Mouse (Mus musculus): ENCODE results near the gene Ddias. TPM values are rescaled to one million over a fixed set of nuclear protein-coding genes. Genes with fewer than 3 reads are reported as not detected.

The Ddias gene
- total RNA-seq, 1 experiment, result 37.8 TPM

GRCm38 (mm10) chr7:92820941-92821465 is 53.0 kb downstream of the Ddias start:
- TF ChIP-seq CHD2 (IDR thresholded peaks at IDR 0.05; ENCODE audit: low read depth, low read length) (no peak), MAFK (IDR thresholded peaks at IDR 0.05; ENCODE audit: insufficient read depth, low read depth, low read length) (no peak), ZNF384 (IDR thresholded peaks at IDR 0.05; ENCODE audit: low read depth, low read length) (no peak), HCFC1 (IDR thresholded peaks at IDR 0.05; ENCODE audit: borderline replicate concordance, insufficient read depth, low read length) (no peak), ZC3H11A (IDR thresholded peaks at IDR 0.05; ENCODE audit: borderline replicate concordance, low read depth, low read length) (no peak)
- Histone ChIP-seq H3K9ac (ENCODE audit: insufficient read depth, low read depth, low read length, poor library complexity, severe bottlenecking) (no peak overlapping the region), H3K4me3 (ENCODE audit: insufficient read depth in 1 of 2, low read depth in 1 of 2, low read length in 2 of 2, poor library complexity in 1 of 2, severe bottlenecking in 1 of 2) (no peak overlapping the region), H3K36me3 (ENCODE audit: control insufficient read depth, insufficient read depth, low read length, poor library complexity, severe bottlenecking) (no peaks in the 10 kb centered on the region), H3K9me3 (ENCODE audit: control insufficient read depth, insufficient read depth, low read depth, low read length) (no peaks in the 10 kb centered on the region), H3K4me1 (ENCODE audit: control insufficient read depth in 2 of 2, insufficient read depth in 2 of 2, low read length in 2 of 2, poor library complexity in 1 of 2) (no peaks in the 10 kb centered on the region), H3K27ac (ENCODE audit: insufficient read depth, low read depth, low read length, poor library complexity, severe bottlenecking) (no peak overlapping the region)
- in situ Hi-C loops (cut with MboI; ENCODE audit: low sequenced_read_pairs in 2 of 2, unreplicated experiment in 2 of 2), result no loop called here
- DNase-seq (ENCODE audit: low read depth, low spot score), result no peak

GRCm38 (mm10) chr7:92820410-92820809 is 53.6 kb downstream of the Ddias start:
- no peaks in the 10 kb centered on the region for H3K4me1 ChIP-seq (ENCODE audit: control insufficient read depth in 2 of 2, insufficient read depth in 2 of 2, low read length in 2 of 2, poor library complexity in 1 of 2)
- H3K9ac ChIP-seq (ENCODE audit: insufficient read depth, low read depth, low read length, poor library complexity, severe bottlenecking), result no peak overlapping the region
- H3K36me3 ChIP-seq (ENCODE audit: control insufficient read depth, insufficient read depth, low read length, poor library complexity, severe bottlenecking), result no peaks in the 10 kb centered on the region
- no peak for TF ChIP-seq ZC3H11A (IDR thresholded peaks at IDR 0.05; ENCODE audit: borderline replicate concordance, low read depth, low read length)
- TF ChIP-seq MAFK (IDR thresholded peaks at IDR 0.05; ENCODE audit: insufficient read depth, low read depth, low read length), result no peak
- TF ChIP-seq HCFC1 (IDR thresholded peaks at IDR 0.05; ENCODE audit: borderline replicate concordance, insufficient read depth, low read length), result no peak
- no peak for TF ChIP-seq CHD2 (IDR thresholded peaks at IDR 0.05; ENCODE audit: low read depth, low read length)
- TF ChIP-seq ZNF384 (IDR thresholded peaks at IDR 0.05; ENCODE audit: low read depth, low read length), result no peak
- in situ Hi-C loops (cut with MboI; ENCODE audit: low sequenced_read_pairs in 2 of 2, unreplicated experiment in 2 of 2), result no loop called here
- no peak overlapping the region for H3K4me3 ChIP-seq (ENCODE audit: insufficient read depth in 1 of 2, low read depth in 1 of 2, low read length in 2 of 2, poor library complexity in 1 of 2, severe bottlenecking in 1 of 2)
- no peaks in the 10 kb centered on the region for H3K9me3 ChIP-seq (ENCODE audit: control insufficient read depth, insufficient read depth, low read depth, low read length)
- no peak overlapping the region for H3K27ac ChIP-seq (ENCODE audit: insufficient read depth, low read depth, low read length, poor library complexity, severe bottlenecking)
- DNase-seq (ENCODE audit: low read depth, low spot score), result no peak

DNA sequence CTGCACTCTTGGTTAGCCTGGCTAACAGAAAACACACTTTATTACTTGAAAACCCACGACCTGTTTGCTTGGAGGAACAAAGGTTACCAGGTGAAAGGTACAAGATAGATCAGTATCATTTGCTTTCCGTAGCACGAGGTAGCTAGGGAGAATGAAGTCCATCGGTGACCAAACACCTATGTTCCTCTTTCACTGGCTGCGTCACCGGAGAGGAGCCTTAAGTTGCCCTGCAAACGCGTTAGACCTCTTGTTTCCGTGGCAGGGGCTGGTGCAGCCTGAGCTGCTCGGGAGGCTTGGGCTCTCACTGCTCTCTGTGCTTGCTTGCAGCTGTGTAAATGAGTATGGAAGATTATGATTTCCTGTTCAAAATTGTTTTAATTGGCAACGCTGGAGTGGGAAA is 54.4 kb downstream of the Ddias start:
- TF ChIP-seq MAFK (IDR thresholded peaks at IDR 0.05; ENCODE audit: insufficient read depth, low read depth, low read length) (no peak), CHD2 (IDR thresholded peaks at IDR 0.05; ENCODE audit: low read depth, low read length) (no peak), ZNF384 (IDR thresholded peaks at IDR 0.05; ENCODE audit: low read depth, low read length) (no peak)
- no peak overlapping the region for H3K27ac ChIP-seq (ENCODE audit: insufficient read depth, low read depth, low read length, poor library complexity, severe bottlenecking)
- no peaks in the 10 kb centered on the region for H3K4me1 ChIP-seq (ENCODE audit: control insufficient read depth in 2 of 2, insufficient read depth in 2 of 2, low read length in 2 of 2, poor library complexity in 1 of 2)
- in situ Hi-C loops (cut with MboI; ENCODE audit: low sequenced_read_pairs in 2 of 2, unreplicated experiment in 2 of 2), result no loop called here
- H3K9me3 ChIP-seq (ENCODE audit: control insufficient read depth, insufficient read depth, low read depth, low read length), result no peaks in the 10 kb centered on the region
- no peak overlapping the region for H3K9ac ChIP-seq (ENCODE audit: insufficient read depth, low read depth, low read length, poor library complexity, severe bottlenecking)
- DNase-seq (ENCODE audit: low read depth, low spot score), result no peak
- H3K36me3 ChIP-seq (ENCODE audit: control insufficient read depth, insufficient read depth, low read length, poor library complexity, severe bottlenecking), result no peaks in the 10 kb centered on the region
- H3K4me3 ChIP-seq (ENCODE audit: insufficient read depth in 1 of 2, low read depth in 1 of 2, low read length in 2 of 2, poor library complexity in 1 of 2, severe bottlenecking in 1 of 2), result no peak overlapping the region

GRCm38 (mm10) chr7:92817886-92818285 is 56.2 kb downstream of the Ddias start:
- Histone ChIP-seq H3K9ac (ENCODE audit: insufficient read depth, low read depth, low read length, poor library complexity, severe bottlenecking) (no peak overlapping the region), H3K4me3 (ENCODE audit: insufficient read depth in 1 of 2, low read depth in 1 of 2, low read length in 2 of 2, poor library complexity in 1 of 2, severe bottlenecking in 1 of 2) (no peak overlapping the region), H3K36me3 (ENCODE audit: control insufficient read depth, insufficient read depth, low read length, poor library complexity, severe bottlenecking) (no peaks in the 10 kb centered on the region), H3K4me1 (ENCODE audit: control insufficient read depth in 2 of 2, insufficient read depth in 2 of 2, low read length in 2 of 2, poor library complexity in 1 of 2) (no peaks in the 10 kb centered on the region), H3K9me3 (ENCODE audit: control insufficient read depth, insufficient read depth, low read depth, low read length) (no peaks in the 10 kb centered on the region), H3K27ac (ENCODE audit: insufficient read depth, low read depth, low read length, poor library complexity, severe bottlenecking) (no peak overlapping the region)
- in situ Hi-C loops (cut with MboI; ENCODE audit: low sequenced_read_pairs in 2 of 2, unreplicated experiment in 2 of 2), result no loop called here
- TF ChIP-seq MAFK (IDR thresholded peaks at IDR 0.05; ENCODE audit: insufficient read depth, low read depth, low read length), result no peak
- TF ChIP-seq HCFC1 (IDR thresholded peaks at IDR 0.05; ENCODE audit: borderline replicate concordance, insufficient read depth, low read length), result no peak
- TF ChIP-seq ZC3H11A (IDR thresholded peaks at IDR 0.05; ENCODE audit: borderline replicate concordance, low read depth, low read length), result no peak
- no peak for TF ChIP-seq CHD2 (IDR thresholded peaks at IDR 0.05; ENCODE audit: low read depth, low read length)
- no peak for TF ChIP-seq ZNF384 (IDR thresholded peaks at IDR 0.05; ENCODE audit: low read depth, low read length)
- no peak for DNase-seq (ENCODE audit: low read depth, low spot score)

DNA sequence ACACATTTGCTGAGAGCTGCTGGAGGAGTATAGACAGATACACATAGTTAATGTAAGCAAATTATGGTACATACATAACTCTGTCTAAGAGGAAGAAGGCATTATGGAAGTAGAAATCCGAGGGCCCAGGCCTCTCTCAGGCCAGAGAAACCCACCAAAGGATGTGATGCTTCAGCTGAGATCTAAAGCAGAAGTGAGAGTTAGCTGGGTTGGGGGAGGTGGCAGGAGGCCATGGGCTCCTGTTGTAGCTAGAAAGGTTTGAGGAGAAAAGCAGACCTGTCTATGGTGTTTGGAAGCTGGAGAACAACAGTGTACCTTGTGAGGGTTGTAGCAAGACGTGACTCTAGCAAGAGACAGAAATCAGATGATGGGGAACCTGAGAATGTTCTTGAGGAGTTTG is 56.8 kb downstream of the Ddias start:
- H3K36me3 ChIP-seq (ENCODE audit: control insufficient read depth, insufficient read depth, low read length, poor library complexity, severe bottlenecking), result no peaks in the 10 kb centered on the region
- no peaks in the 10 kb centered on the region for H3K4me1 ChIP-seq (ENCODE audit: control insufficient read depth in 2 of 2, insufficient read depth in 2 of 2, low read length in 2 of 2, poor library complexity in 1 of 2)
- TF ChIP-seq CHD2 (IDR thresholded peaks at IDR 0.05; ENCODE audit: low read depth, low read length) (no peak), HCFC1 (IDR thresholded peaks at IDR 0.05; ENCODE audit: borderline replicate concordance, insufficient read depth, low read length) (no peak), ZC3H11A (IDR thresholded peaks at IDR 0.05; ENCODE audit: borderline replicate concordance, low read depth, low read length) (no peak), MAFK (IDR thresholded peaks at IDR 0.05; ENCODE audit: insufficient read depth, low read depth, low read length) (no peak)
- DNase-seq (ENCODE audit: low read depth, low spot score), result no peak
- H3K4me3 ChIP-seq (ENCODE audit: insufficient read depth in 1 of 2, low read depth in 1 of 2, low read length in 2 of 2, poor library complexity in 1 of 2, severe bottlenecking in 1 of 2), result no peak overlapping the region
- no peak overlapping the region for H3K27ac ChIP-seq (ENCODE audit: insufficient read depth, low read depth, low read length, poor library complexity, severe bottlenecking)
- H3K9me3 ChIP-seq (ENCODE audit: control insufficient read depth, insufficient read depth, low read depth, low read length), result no peaks in the 10 kb centered on the region
- H3K9ac ChIP-seq (ENCODE audit: insufficient read depth, low read depth, low read length, poor library complexity, severe bottlenecking), result no peak overlapping the region
- in situ Hi-C loops (cut with MboI; ENCODE audit: low sequenced_read_pairs in 2 of 2, unreplicated experiment in 2 of 2), result no loop called here

All from ES-E14 (cell line).